Mouse (Mus musculus): ENCODE data around the gene Metrnl. TPM values are rescaled to one million over a fixed set of nuclear protein-coding genes. Genes with fewer than 3 reads are reported as not detected.

The Metrnl gene
- total and polyA plus RNA-seq, 3 experiments, result 0.33 to 1.1 (median 1.1) TPM

DNA sequence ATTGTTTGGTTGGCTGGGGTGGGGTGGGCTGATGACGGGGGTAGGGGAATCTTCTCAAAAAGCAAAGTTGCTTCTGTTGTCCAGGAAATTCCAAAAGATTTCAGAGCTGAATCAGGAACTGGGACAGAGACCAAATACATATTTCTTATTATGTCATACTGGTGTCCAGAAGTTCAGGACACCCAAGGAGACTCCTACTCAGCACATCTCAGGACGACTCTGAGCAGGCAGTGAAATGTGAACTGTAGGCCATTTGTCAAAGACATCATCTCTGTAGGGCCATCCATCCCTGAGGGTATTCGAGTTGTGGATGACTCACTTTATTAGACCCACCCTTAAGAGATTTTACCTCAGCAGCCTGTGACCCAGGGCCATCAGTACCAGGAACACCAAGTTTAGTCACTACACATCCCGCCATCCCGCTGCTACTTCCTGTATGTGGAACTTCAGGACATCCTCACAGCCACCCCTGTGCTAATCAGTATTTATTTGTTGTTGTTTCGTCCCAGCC, 15.8 kb upstream of the Metrnl start:
- dilution Hi-C loops (cut with MboI; ENCODE audit: extremely low pct_ligation_motif_present, extremely low pct_unique_long_range_greater_than_20kb, low sequenced_read_pairs) (no loop called here), in situ Hi-C loops (cut with MboI; ENCODE audit: low pct_ligation_motif_present, low pct_unique_long_range_greater_than_20kb, low sequenced_read_pairs) (no loop called here)
- Histone ChIP-seq H3K4me3 (replicated peaks in 1 of 3; ENCODE audit: low read depth in 2 of 3, low read length in 2 of 3, poor library complexity in 1 of 3) (no peak overlapping the region), H3K79me2 (replicated peaks; ENCODE audit: control insufficient read depth, extremely low read depth, insufficient read depth, poor library complexity, severe bottlenecking) (no peaks in the 10 kb centered on the region), H3K4me2 (ENCODE audit: insufficient read depth, low read depth, poor library complexity, severe bottlenecking) (no peak overlapping the region), H3K27me3 (replicated peaks) (no peaks in the 10 kb centered on the region), H3K4me1 (ENCODE audit: control insufficient read depth in 1 of 2, insufficient read depth in 2 of 2) (no peaks in the 10 kb centered on the region), H3K9me3 (replicated peaks; ENCODE audit: low read length) (no peaks in the 10 kb centered on the region), H3K36me3 (replicated peaks in 1 of 2; ENCODE audit: control insufficient read depth in 1 of 2, insufficient read depth in 1 of 2, low read length in 1 of 2) (no peaks in the 10 kb centered on the region), H3K9ac (ENCODE audit: insufficient read depth, low read depth) (no peak overlapping the region), H3K27ac (ENCODE audit: insufficient read depth, low read depth) (no peak overlapping the region)
- DNase-seq (ENCODE audit: extremely low read depth), result no peak
- no peak for TF ChIP-seq EP300 (IDR thresholded peaks at IDR 0.05; ENCODE audit: low read length)
- no peak for TF ChIP-seq GABPA (IDR thresholded peaks at IDR 0.05; ENCODE audit: insufficient replicate concordance, low read depth, low read length)
- no peak for TF ChIP-seq MXI1 (IDR thresholded peaks at IDR 0.05; ENCODE audit: low read depth, low read length)
- no peak for TF ChIP-seq SIN3A (IDR thresholded peaks at IDR 0.05; ENCODE audit: low read length)
- TF ChIP-seq ELF1 (IDR thresholded peaks at IDR 0.05; ENCODE audit: low read depth, low read length), result no peak
- no peak for TF ChIP-seq JUN (IDR thresholded peaks at IDR 0.05; ENCODE audit: insufficient read depth, low read depth, low read length)
- no peak for TF ChIP-seq TBP (conservative IDR thresholded peaks at IDR 0.05; ENCODE audit: low read depth, low read length)
- no peak for TF ChIP-seq UBTF (IDR thresholded peaks at IDR 0.05; ENCODE audit: low read depth, low read length)
- no peak for TF ChIP-seq CHD2 (IDR thresholded peaks at IDR 0.05; ENCODE audit: low read length)
- no peak for TF ChIP-seq RAD21 (IDR thresholded peaks at IDR 0.05; ENCODE audit: low read depth, low read length)
- TF ChIP-seq MAX (IDR thresholded peaks at IDR 0.05; ENCODE audit: low read length), result no peak

DNA sequence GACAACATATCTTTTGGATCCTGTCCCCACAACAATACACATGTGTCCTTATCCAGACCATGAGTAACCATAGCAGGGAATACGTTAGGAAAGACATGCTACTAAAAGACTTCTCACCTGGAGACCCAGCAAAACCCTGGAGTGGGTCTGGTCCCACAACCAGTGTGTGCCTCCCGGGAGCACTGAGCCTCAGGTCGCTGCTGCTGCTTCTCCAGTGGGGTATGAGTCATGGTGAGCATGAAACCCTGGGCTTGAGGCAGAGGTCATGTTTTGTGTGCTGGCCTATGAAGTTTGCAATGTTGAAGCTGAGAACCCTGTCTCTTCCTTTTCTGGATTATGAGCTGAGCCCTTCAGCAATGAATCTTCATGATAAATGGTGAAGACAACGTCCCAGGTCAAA, 15.3 kb upstream of the Metrnl start:
- Histone ChIP-seq H3K4me1 (ENCODE audit: control insufficient read depth in 1 of 2, insufficient read depth in 2 of 2) (no peaks in the 10 kb centered on the region), H3K27me3 (replicated peaks) (no peaks in the 10 kb centered on the region), H3K4me3 (replicated peaks in 1 of 3; ENCODE audit: low read depth in 2 of 3, low read length in 2 of 3, poor library complexity in 1 of 3) (no peak overlapping the region), H3K27ac (ENCODE audit: insufficient read depth, low read depth) (no peak overlapping the region), H3K79me2 (replicated peaks; ENCODE audit: control insufficient read depth, extremely low read depth, insufficient read depth, poor library complexity, severe bottlenecking) (no peaks in the 10 kb centered on the region), H3K9me3 (replicated peaks; ENCODE audit: low read length) (no peaks in the 10 kb centered on the region), H3K4me2 (ENCODE audit: insufficient read depth, low read depth, poor library complexity, severe bottlenecking) (no peak overlapping the region), H3K36me3 (replicated peaks in 1 of 2; ENCODE audit: control insufficient read depth in 1 of 2, insufficient read depth in 1 of 2, low read length in 1 of 2) (no peaks in the 10 kb centered on the region), H3K9ac (ENCODE audit: insufficient read depth, low read depth) (no peak overlapping the region)
- no peak for DNase-seq (ENCODE audit: extremely low read depth)
- in situ Hi-C loops (cut with MboI; ENCODE audit: low pct_ligation_motif_present, low pct_unique_long_range_greater_than_20kb, low sequenced_read_pairs) (no loop called here), dilution Hi-C loops (cut with MboI; ENCODE audit: extremely low pct_ligation_motif_present, extremely low pct_unique_long_range_greater_than_20kb, low sequenced_read_pairs) (no loop called here)
- TF ChIP-seq RAD21 (IDR thresholded peaks at IDR 0.05; ENCODE audit: low read depth, low read length) (no peak), POLR2A (IDR thresholded peaks at IDR 0.05; ENCODE audit: low read depth, low read length) (no peak), ELF1 (IDR thresholded peaks at IDR 0.05; ENCODE audit: low read depth, low read length) (no peak), HCFC1 (IDR thresholded peaks at IDR 0.05; ENCODE audit: low read depth, low read length) (no peak), PAX5 (IDR thresholded peaks at IDR 0.05; ENCODE audit: low read length) (no peak), ZMIZ1 (IDR thresholded peaks at IDR 0.05; ENCODE audit: low read depth, low read length) (no peak), SIN3A (IDR thresholded peaks at IDR 0.05; ENCODE audit: low read length) (no peak), MAZ (IDR thresholded peaks at IDR 0.05; ENCODE audit: low read depth, low read length) (no peak)
